Comparison of ENCODE assay signal across 8 mouse cellular contexts in the genomic region with DNA sequence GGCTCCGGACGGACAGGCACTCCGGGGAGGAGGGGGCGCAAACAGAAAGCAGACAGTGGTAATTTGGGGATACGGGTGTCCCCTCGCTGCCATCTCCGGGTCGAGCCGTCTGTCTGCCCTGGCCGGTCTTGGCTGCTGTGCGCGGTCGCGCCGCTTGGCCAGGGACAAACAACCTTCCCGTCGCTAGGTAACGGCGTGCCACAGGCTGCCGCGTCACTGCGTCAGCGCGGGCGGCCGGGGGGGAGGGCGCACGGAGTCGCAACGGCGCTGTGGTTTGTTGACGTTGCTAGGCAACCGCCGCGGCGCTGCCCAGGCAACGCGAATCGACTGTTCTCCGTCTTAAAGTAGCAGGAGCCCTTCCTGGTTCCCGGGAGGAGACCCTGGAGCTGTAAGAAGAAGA. TPM values are rescaled to one million over a fixed set of nuclear protein-coding genes. Genes with fewer than 3 reads are reported as not detected.
A peak's percentile ranks its signal among the peaks of the same experiment; 100 is the strongest.
DNase-seq lines count a peak whose midpoint lies in the region; ATAC-seq and TF ChIP-seq lines count a peak whose summit lies in the region.

No protein-coding gene starts in this region.

- H3K27me3 ChIP-seq in embryonic facial prominence, embryonic 11.5 days (ENCODE audit: control insufficient read depth, insufficient read depth, low read length): no peaks in the 10 kb centered on the region
- peaks cover 9% of the 10 kb centered on the region; the same call in 1 of the 2 replicates for H3K27me3 ChIP-seq in limb, embryonic 11.5 days (ENCODE audit: control insufficient read depth, insufficient read depth, low read length)
- peaks cover 27% of the 10 kb centered on the region; the same call in 1 of the 2 replicates for H3K27me3 ChIP-seq in midbrain, embryonic 13.5 days
- H3K27me3 ChIP-seq in small intestine, adult 2 months (ENCODE audit: control insufficient read depth, insufficient read depth, low read length): no peaks in the 10 kb centered on the region; the same call in 1 of the 2 replicates

- under 1% methylated on average over 41 of the region's 41 CpGs for WGBS in embryonic facial prominence, embryonic 11.5 days
- WGBS in limb, embryonic 11.5 days: 1% methylated on average over 41 of the region's 41 CpGs
- under 1% methylated on average over 41 of the region's 41 CpGs for WGBS in midbrain, embryonic 13.5 days
- under 1% methylated on average over 41 of the region's 41 CpGs for WGBS in small intestine, adult 2 months

- TF ChIP-seq POLR2A in small intestine, adult 2 months (IDR thresholded peaks at IDR 0.05; ENCODE audit: low read depth, low read length): no peak

- H3K36me3 ChIP-seq in embryonic facial prominence, embryonic 11.5 days (replicated peaks; ENCODE audit: control insufficient read depth, insufficient read depth, low read depth, low read length): no peaks in the 10 kb centered on the region
- H3K36me3 ChIP-seq in limb, embryonic 11.5 days (ENCODE audit: control insufficient read depth, insufficient read depth, low read length): no peaks in the 10 kb centered on the region
- no peaks in the 10 kb centered on the region for H3K36me3 ChIP-seq in midbrain, embryonic 13.5 days
- H3K36me3 ChIP-seq in small intestine, adult 2 months (ENCODE audit: control insufficient read depth, insufficient read depth, low read length): no peaks in the 10 kb centered on the region

- peak; percentile 88 for ATAC-seq in embryonic facial prominence, embryonic 11.5 days (replicated peaks; ENCODE audit: insufficient number of reproducible peaks, low FRiP score, low TSS enrichment, low read depth)
- peak; percentile 85 for ATAC-seq in limb, embryonic 11.5 days (ENCODE audit: insufficient number of reproducible peaks, low FRiP score, low TSS enrichment, low read depth)
- peak; percentile 93 for ATAC-seq in midbrain, embryonic 13.5 days

- H3K4me2 ChIP-seq in embryonic facial prominence, embryonic 11.5 days (ENCODE audit: low read depth, low read length): peak overlapping the region; percentile 62
- peak overlapping the region; percentile 83 for H3K4me2 ChIP-seq in limb, embryonic 11.5 days (ENCODE audit: low read depth, severe bottlenecking)
- peak overlapping the region; percentile 83 for H3K4me2 ChIP-seq in midbrain, embryonic 13.5 days (replicated peaks)

- no peaks in the 10 kb centered on the region for H3K4me1 ChIP-seq in embryonic facial prominence, embryonic 11.5 days (ENCODE audit: control insufficient read depth, insufficient read depth, low read length)
- H3K4me1 ChIP-seq in limb, embryonic 11.5 days (ENCODE audit: control insufficient read depth, insufficient read depth, low read length): 0 out of 2 replicates have a peak, but pooled peaks cover 7% of the 10 kb centered on the region
- peaks cover 16% of the 10 kb centered on the region for H3K4me1 ChIP-seq in midbrain, embryonic 13.5 days (replicated peaks)
- peaks cover 22% of the 10 kb centered on the region for H3K4me1 ChIP-seq in small intestine, adult 2 months (ENCODE audit: control insufficient read depth, insufficient read depth, insufficient read length, low read length)

- no peak for TF ChIP-seq CTCF in small intestine, adult 2 months (IDR thresholded peaks at IDR 0.05; ENCODE audit: extremely low read depth, insufficient read length, insufficient replicate concordance, low read depth, low read length)

- no peak overlapping the region for H3K27ac ChIP-seq in embryonic facial prominence, embryonic 11.5 days (replicated peaks; ENCODE audit: low read depth, low read length)
- no peak overlapping the region for H3K27ac ChIP-seq in limb, embryonic 11.5 days (replicated peaks; ENCODE audit: low read depth, low read length)
- H3K27ac ChIP-seq in midbrain, embryonic 13.5 days: peak overlapping the region; percentile 70
- H3K27ac ChIP-seq in small intestine, adult 2 months (ENCODE audit: insufficient read depth, low read depth, low read length): no peak overlapping the region

- DNase-seq in 3134 (ENCODE audit: extremely low read depth, insufficient read length, low spot score): peak; percentile 97
- peak; percentile 97 for DNase-seq in adrenal gland, postnatal 25 days
- DNase-seq in embryonic facial prominence, embryonic 11.5 days (ENCODE audit: low spot score): peak; percentile 98
- peak; percentile 100 for DNase-seq in heart, adult 11 months
- peak; percentile 95 for DNase-seq in kidney, adult 11 months
- DNase-seq in limb, embryonic 11.5 days (ENCODE audit: low spot score): peak; percentile 98

- no peaks in the 10 kb centered on the region for H3K9me3 ChIP-seq in embryonic facial prominence, embryonic 11.5 days (replicated peaks; ENCODE audit: control insufficient read depth, low read length)
- no peaks in the 10 kb centered on the region for H3K9me3 ChIP-seq in limb, embryonic 11.5 days (ENCODE audit: control insufficient read depth, low read length)
- H3K9me3 ChIP-seq in midbrain, embryonic 13.5 days: no peaks in the 10 kb centered on the region

- peak overlapping the region; percentile 30 for H3K4me3 ChIP-seq in embryonic facial prominence, embryonic 11.5 days (ENCODE audit: low read depth, low read length)
- H3K4me3 ChIP-seq in limb, embryonic 11.5 days (ENCODE audit: low read depth, low read length): peak overlapping the region; percentile 34
- peak overlapping the region; percentile 53 for H3K4me3 ChIP-seq in midbrain, embryonic 13.5 days (replicated peaks)
- H3K4me3 ChIP-seq in small intestine, adult 2 months (ENCODE audit: low read depth, low read length): peak overlapping the region; percentile 59

- H3K9ac ChIP-seq in embryonic facial prominence, embryonic 11.5 days (replicated peaks; ENCODE audit: low read length): peak overlapping the region; percentile 35; the same call in 1 of the 2 replicates
- peak overlapping the region; percentile 57 for H3K9ac ChIP-seq in limb, embryonic 11.5 days (ENCODE audit: low read length)
- H3K9ac ChIP-seq in midbrain, embryonic 13.5 days (replicated peaks): peak overlapping the region; percentile 70

RNA-seq across cellular contexts. Expression of a gene that starts 10.1 kb away (rescaled TPM):
- total RNA-seq in adrenal gland, postnatal 25 days (2021): 1.0 and 1.3 TPM in 2 replicates
- not detected in 2 replicates for polyA plus RNA-seq in embryonic facial prominence, embryonic 11.5 days (2014; fragmentation: Nextera tagmentation; extraction: Ambion mirVana)
- 0.06 TPM in 1 of 2 replicates, not detected in the other for polyA plus RNA-seq in limb, embryonic 11.5 days (2014; fragmentation: Nextera tagmentation; extraction: Ambion mirVana)
- not detected in 2 replicates for polyA plus RNA-seq in midbrain, embryonic 13.5 days (2015; fragmentation: Nextera tagmentation; extraction: Ambion mirVana)
- 1.7 and 16.7 TPM in 2 replicates for polyA plus RNA-seq in small intestine, adult 2 months (2012; rRNA removed)

RNA-seq across cellular contexts. Expression of a gene that starts 24.7 kb away (rescaled TPM):
- total RNA-seq in adrenal gland, postnatal 25 days (2021): 44.5 and 45.8 TPM in 2 replicates
- polyA plus RNA-seq in embryonic facial prominence, embryonic 11.5 days (2014; fragmentation: Nextera tagmentation; extraction: Ambion mirVana): 87.1 and 94.5 TPM in 2 replicates
- 104 and 114 TPM in 2 replicates for polyA plus RNA-seq in limb, embryonic 11.5 days (2014; fragmentation: Nextera tagmentation; extraction: Ambion mirVana)
- 84.1 and 91.9 TPM in 2 replicates for polyA plus RNA-seq in midbrain, embryonic 13.5 days (2015; fragmentation: Nextera tagmentation; extraction: Ambion mirVana)
- polyA plus RNA-seq in small intestine, adult 2 months (2012; rRNA removed): 9.3 and 17.5 TPM in 2 replicates

RNA-seq across cellular contexts. Expression of a gene that starts 37.5 kb away (rescaled TPM):
- 2.5 and 5.3 TPM in 2 replicates for total RNA-seq in adrenal gland, postnatal 25 days (2021)
- polyA plus RNA-seq in embryonic facial prominence, embryonic 11.5 days (2014; fragmentation: Nextera tagmentation; extraction: Ambion mirVana): 15.8 and 17.5 TPM in 2 replicates
- polyA plus RNA-seq in limb, embryonic 11.5 days (2014; fragmentation: Nextera tagmentation; extraction: Ambion mirVana): 9.0 and 10.0 TPM in 2 replicates
- polyA plus RNA-seq in midbrain, embryonic 13.5 days (2015; fragmentation: Nextera tagmentation; extraction: Ambion mirVana): 97.4 and 102 TPM in 2 replicates
- polyA plus RNA-seq in small intestine, adult 2 months (2012; rRNA removed): 6.7 and 11.7 TPM in 2 replicates

RNA-seq across cellular contexts. Expression of a gene that starts 39.4 kb away (rescaled TPM):
- 13.4 and 13.5 TPM in 2 replicates for total RNA-seq in adrenal gland, postnatal 25 days (2021)
- polyA plus RNA-seq in embryonic facial prominence, embryonic 11.5 days (2014; fragmentation: Nextera tagmentation; extraction: Ambion mirVana): 20.1 and 21.5 TPM in 2 replicates
- polyA plus RNA-seq in limb, embryonic 11.5 days (2014; fragmentation: Nextera tagmentation; extraction: Ambion mirVana): 21.1 and 24.8 TPM in 2 replicates
- 19.6 and 20.4 TPM in 2 replicates for polyA plus RNA-seq in midbrain, embryonic 13.5 days (2015; fragmentation: Nextera tagmentation; extraction: Ambion mirVana)
- polyA plus RNA-seq in small intestine, adult 2 months (2012; rRNA removed): 2.0 and 2.5 TPM in 2 replicates

RNA-seq across cellular contexts. Expression of a gene that starts 39.6 kb away (rescaled TPM):
- 6.7 and 9.3 TPM in 2 replicates for total RNA-seq in adrenal gland, postnatal 25 days (2021)
- polyA plus RNA-seq in embryonic facial prominence, embryonic 11.5 days (2014; fragmentation: Nextera tagmentation; extraction: Ambion mirVana): 4.7 and 5.2 TPM in 2 replicates
- polyA plus RNA-seq in limb, embryonic 11.5 days (2014; fragmentation: Nextera tagmentation; extraction: Ambion mirVana): 6.6 and 8.7 TPM in 2 replicates
- 1.2 and 2.3 TPM in 2 replicates for polyA plus RNA-seq in midbrain, embryonic 13.5 days (2015; fragmentation: Nextera tagmentation; extraction: Ambion mirVana)
- 6.2 and 10.4 TPM in 2 replicates for polyA plus RNA-seq in small intestine, adult 2 months (2012; rRNA removed)
